Mouse (Mus musculus) lung, postnatal 0 days (tissue): ENCODE measurements around the gene Lta.

Experiments
- CTCF ChIP-seq: IDR thresholded peaks from 2 replicates; pipeline ENCODE4 v1.5.1; 2016; ENCODE audit warnings: antibody characterized with exemption, mild to moderate bottlenecking
- EP300 ChIP-seq: IDR thresholded peaks from 2 replicates; pipeline ENCODE4 v1.6.1; 2016; ENCODE audit warnings: antibody characterized with exemption, mild to moderate bottlenecking, control low read depth

- TF ChIP-seq CTCF (no peak), EP300 (no peak)
These were observed 47.4 kb downstream of the Lta start for GRCm38 (mm10) chr17:35157661-35158175.
